22 mouse cellular contexts compared by ENCODE assay signal in the genomic region with DNA sequence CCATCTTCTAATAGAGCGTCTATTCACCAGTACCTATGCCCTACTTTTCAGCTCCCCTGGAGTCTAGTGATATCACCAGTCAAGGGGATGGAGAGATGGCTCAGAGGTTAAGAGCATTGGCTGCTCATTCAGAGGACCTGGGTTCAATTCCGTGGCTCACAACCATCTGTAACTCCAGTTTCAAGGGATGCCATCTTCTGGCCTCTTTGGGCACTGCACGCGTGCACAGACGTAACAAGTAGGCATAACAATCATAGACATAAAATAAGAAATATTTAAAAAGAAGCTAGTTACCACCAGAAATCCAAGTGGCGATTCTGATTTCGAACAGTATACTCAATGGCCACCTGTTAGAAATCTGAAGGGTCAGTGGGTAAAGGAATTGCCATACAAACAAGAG. TPM values are rescaled to one million over a fixed set of nuclear protein-coding genes. Genes with fewer than 3 reads are reported as not detected.
A peak's percentile ranks its signal among the peaks of the same experiment; 100 is the strongest.
DNase-seq lines count a peak whose midpoint lies in the region; ATAC-seq and TF ChIP-seq lines count a peak whose summit lies in the region.
"Had no signal": no experiment of that assay in that cellular context is flagged by ENCODE, and none has a peak within 500 bp of the region (broad histone marks: within the 10 kb centered on the region; RNA-seq: fewer than 3 reads in every experiment).

No protein-coding gene starts in this region.

- 97% methylated on average over 7 of the region's 7 CpGs for WGBS in liver, adult 2 months
- 82% methylated on average over 7 of the region's 7 CpGs for WGBS in liver, embryonic 12.5 days (ENCODE audit: insufficient replicate concordance)
- 96% methylated on average over 7 of the region's 7 CpGs for WGBS in kidney, embryonic 16.5 days

- no peaks in the 10 kb centered on the region for H3K4me1 ChIP-seq in liver, adult 2 months (ENCODE audit: control insufficient read depth, insufficient read depth, low read length)
- no peaks in the 10 kb centered on the region for H3K4me1 ChIP-seq in liver, embryonic 12.5 days
- no peaks in the 10 kb centered on the region for H3K4me1 ChIP-seq in kidney, embryonic 16.5 days (ENCODE audit: insufficient read depth, low read length)
- H3K4me1 ChIP-seq: embryonic facial prominence, embryonic 13.5 days; hindbrain, embryonic 13.5 days; limb, embryonic 10.5 days; liver, embryonic 15.5 days had no signal

- no peak overlapping the region for H3K9ac ChIP-seq in liver, adult 2 months (ENCODE audit: low read depth, low read length)
- H3K9ac ChIP-seq in liver, embryonic 12.5 days: no peak overlapping the region
- H3K9ac ChIP-seq in kidney, embryonic 16.5 days (replicated peaks; ENCODE audit: low read length): no peak overlapping the region
- H3K9ac ChIP-seq: embryonic facial prominence, embryonic 13.5 days; hindbrain, embryonic 13.5 days; liver, embryonic 15.5 days had no signal

- no peak overlapping the region for H3K4me2 ChIP-seq in liver, embryonic 12.5 days
- no peak overlapping the region for H3K4me2 ChIP-seq in kidney, embryonic 16.5 days (replicated peaks; ENCODE audit: low read depth, low read length)
- H3K4me2 ChIP-seq: embryonic facial prominence, embryonic 13.5 days; heart, embryonic 11.5 days; hindbrain, embryonic 13.5 days; liver, embryonic 15.5 days; midbrain, embryonic 11.5 days had no signal

- H3K36me3 ChIP-seq in liver, adult 2 months (ENCODE audit: control insufficient read depth, insufficient read depth, low read length): no peaks in the 10 kb centered on the region
- no peaks in the 10 kb centered on the region for H3K36me3 ChIP-seq in liver, embryonic 12.5 days
- no peaks in the 10 kb centered on the region for H3K36me3 ChIP-seq in kidney, embryonic 16.5 days (ENCODE audit: insufficient read depth, low read length)
- H3K36me3 ChIP-seq: embryonic facial prominence, embryonic 13.5 days; G1E; hindbrain, embryonic 13.5 days; limb, embryonic 10.5 days; liver, embryonic 15.5 days had no signal

- ATAC-seq in liver, embryonic 12.5 days: no peak
- ATAC-seq in kidney, embryonic 16.5 days (ENCODE audit: low FRiP score, low TSS enrichment): no peak
- ATAC-seq: forebrain, embryonic 16.5 days had no signal

- no peak for TF ChIP-seq POLR2A in liver, adult 2 months (IDR thresholded peaks at IDR 0.05; ENCODE audit: extremely low read depth, insufficient read depth, low read length)

- TF ChIP-seq CTCF in liver, adult 2 months (IDR thresholded peaks at IDR 0.05; ENCODE audit: low read depth, low read length): 0 out of 2 replicates have a peak, but pooled peaks have one; percentile 20

- 0 out of 2 replicates have a peak, but pooled peaks cover under 1% of the 10 kb centered on the region for H3K27me3 ChIP-seq in liver, adult 2 months (ENCODE audit: control insufficient read depth, insufficient read depth, low read length)
- no peaks in the 10 kb centered on the region for H3K27me3 ChIP-seq in liver, embryonic 12.5 days (replicated peaks)
- no peaks in the 10 kb centered on the region for H3K27me3 ChIP-seq in kidney, embryonic 16.5 days (ENCODE audit: insufficient read depth, low read length)
- H3K27me3 ChIP-seq: embryonic facial prominence, embryonic 13.5 days; hindbrain, embryonic 13.5 days; liver, embryonic 15.5 days had no signal

- H3K4me3 ChIP-seq in liver, adult 2 months (ENCODE audit: insufficient read depth, low read depth, low read length): no peak overlapping the region
- H3K4me3 ChIP-seq in liver, embryonic 12.5 days: no peak overlapping the region
- no peak overlapping the region for H3K4me3 ChIP-seq in kidney, embryonic 16.5 days (ENCODE audit: low read length)
- H3K4me3 ChIP-seq: embryonic facial prominence, embryonic 13.5 days; hindbrain, embryonic 13.5 days; limb, embryonic 10.5 days; liver, embryonic 15.5 days had no signal

- H3K79me2 ChIP-seq in liver, adult 2 months (ENCODE audit: control insufficient read depth, insufficient read depth, low read length): no peaks in the 10 kb centered on the region

- H3K27ac ChIP-seq in liver, adult 2 months (replicated peaks; ENCODE audit: insufficient read depth, low read depth, low read length): no peak overlapping the region
- no peak overlapping the region for H3K27ac ChIP-seq in liver, embryonic 12.5 days
- H3K27ac ChIP-seq in kidney, embryonic 16.5 days (ENCODE audit: low read length): no peak overlapping the region
- H3K27ac ChIP-seq: embryonic facial prominence, embryonic 13.5 days; hindbrain, embryonic 13.5 days; limb, embryonic 10.5 days; liver, embryonic 15.5 days; macrophage had no signal

- no peaks in the 10 kb centered on the region for H3K9me3 ChIP-seq in liver, embryonic 12.5 days (replicated peaks)
- no peaks in the 10 kb centered on the region for H3K9me3 ChIP-seq in kidney, embryonic 16.5 days (ENCODE audit: low read length)
- H3K9me3 ChIP-seq: embryonic facial prominence, embryonic 13.5 days; G1E; hindbrain, embryonic 13.5 days; limb, embryonic 10.5 days; liver, embryonic 15.5 days had no signal

- no peak for DNase-seq in liver, adult 2 months (ENCODE audit: extremely low read depth, low read depth, low spot score)
- DNase-seq in thymus, postnatal 4 days: peak; percentile 47
- no peak for DNase-seq in thymus, postnatal 36 days
- DNase-seq in ZHBTc4 (ENCODE audit: low read depth, low spot score): peak; percentile 45
- DNase-seq in heart, postnatal 4 days: no peak
- DNase-seq: adrenal gland, adult 2 months; cerebellum, adult 9-10 months; heart, postnatal 10 days; kidney, adult 8-10 months; kidney, postnatal 25 days; right cerebral cortex, postnatal 25 days had no signal

RNA-seq across cellular contexts. Expression of gene Soat1, which starts 13.4 kb away (rescaled TPM):
- 5.9 and 7.7 TPM in 2 replicates for total RNA-seq in liver, adult 2 months (2014; rRNA removed)
- polyA plus RNA-seq in liver, adult 2 months (2012; rRNA removed): 1.2 and 2.4 TPM in 2 replicates
- 19.5 and 24.3 TPM in 2 replicates for polyA plus RNA-seq in liver, embryonic 12.5 days (2016; fragmentation: Nextera tagmentation; extraction: Ambion mirVana)
- 44.9 and 46.1 TPM in 2 replicates for polyA plus RNA-seq in kidney, embryonic 16.5 days (2015; fragmentation: Nextera tagmentation; extraction: Ambion mirVana)
- 10 to 100 TPM; 32.4 to 34.9 TPM for total RNA-seq in heart, postnatal 4 days (2021)

RNA-seq across cellular contexts. Expression of gene Gm10031, which starts 36.3 kb away (rescaled TPM):
- 13.4 and 13.6 TPM in 2 replicates for total RNA-seq in liver, adult 2 months (2014; rRNA removed)
- polyA plus RNA-seq in liver, adult 2 months (2012; rRNA removed): 9.9 and 11.1 TPM in 2 replicates
- 0.18 and 0.29 TPM in 2 replicates for polyA plus RNA-seq in liver, embryonic 12.5 days (2016; fragmentation: Nextera tagmentation; extraction: Ambion mirVana)
- 0.35 and 1.3 TPM in 2 replicates for polyA plus RNA-seq in kidney, embryonic 16.5 days (2015; fragmentation: Nextera tagmentation; extraction: Ambion mirVana)
- total RNA-seq in heart, postnatal 4 days (2021): 10 to 100 TPM; 43.1 to 47.8 TPM

Comparison
In these comparisons a context has a peak if more than half of its experiments do, and no peak if none do; other contexts are left out.
1. DNase-seq: peak in thymus, postnatal 4 days (single experiment) and ZHBTc4 (single experiment); none in liver, adult 2 months (single experiment), thymus, postnatal 36 days (0 of 2) and heart, postnatal 4 days (single experiment).